Mouse (Mus musculus): ENCODE measurements at regions not wholly inside any gene's neighbourhood (a gene's known extent, or its start where the extent isn't known, plus 50 kb on each side); places are given as distances from the start of the nearest gene placed in this dataset.

GRCm38 (mm10) chr10:111603166-111603565 lies 97.1 kb downstream of the Phlda1 start:
- TF ChIP-seq CTCF (IDR thresholded peaks at IDR 0.05; ENCODE audit: low read depth): no peak
- TF ChIP-seq EP300 (IDR thresholded peaks at IDR 0.05; ENCODE audit: low read depth): no peak

Measured in heart, postnatal 0 days (tissue).